Mouse (Mus musculus) intestine, embryonic 14.5 days (tissue): ENCODE data around the gene Atp6v1g2. TPM values are rescaled to one million over a fixed set of nuclear protein-coding genes. Genes with fewer than 3 reads are reported as not detected.

ENCODE experiments used
- ATAC-seq: fragments of 200-750 bp; cut with Nextera tagmentation; replicated peaks from 2 replicates; pipeline ENCODE4 v1.8.0; 2017; ENCODE audit warnings: low read depth, moderate number of reproducible peaks, moderate TSS enrichment, moderate library complexity; ENCODE audit not compliant: low FRiP score, low TSS enrichment
- DNase-seq: peaks from one replicate; pipeline ENCODE4 v3.0.0-alpha.2; 2018; ENCODE audit warnings: low spot score
- H3K27ac ChIP-seq: fragments of 300-500 bp; sonication (generic); 2 replicates; pipeline ENCODE4 v1.5.1; 2014; ENCODE audit warnings: low read depth, mild to moderate bottlenecking, control low read depth
- H3K27me3 ChIP-seq: fragments of 300-500 bp; sonication (generic); replicated peaks from 2 replicates; pipeline ENCODE4 v1.6.1; 2014; ENCODE audit warnings: low read length, control low read depth; ENCODE audit not compliant: control insufficient read depth, insufficient read depth
- H3K36me3 ChIP-seq: fragments of 300-500 bp; sonication (generic); 2 replicates; pipeline ENCODE4 v1.6.1; 2014; ENCODE audit warnings: low read length, control low read depth; ENCODE audit not compliant: control insufficient read depth, insufficient read depth
- H3K4me1 ChIP-seq: fragments of 300-500 bp; sonication (generic); replicated peaks from 2 replicates; pipeline ENCODE4 v1.6.1; 2014; ENCODE audit warnings: low read length, control low read depth, mixed read lengths; ENCODE audit not compliant: control insufficient read depth, insufficient read depth
- H3K4me2 ChIP-seq: fragments of 300-500 bp; sonication (generic); 2 replicates; pipeline ENCODE4 v1.6.1; 2014; ENCODE audit warnings: low read length
- H3K4me3 ChIP-seq: fragments of 300-500 bp; sonication (generic); 2 replicates; pipeline ENCODE4 v1.5.1; 2014; ENCODE audit warnings: low read depth, low read length, control low read depth, mixed read lengths
- H3K9ac ChIP-seq: fragments of 300-500 bp; sonication (generic); 2 replicates; pipeline ENCODE4 v1.6.1; 2014; ENCODE audit warnings: mild to moderate bottlenecking, low read length
- H3K9me3 ChIP-seq: fragments of 300-500 bp; sonication (generic); 2 replicates; pipeline ENCODE4 v1.6.1; 2016; ENCODE audit warnings: low read length, control low read depth; ENCODE audit not compliant: control insufficient read depth
- WGBS: fragments of 180-500 bp; shearing (Covaris S2); extraction: QIAGEN DNeasy Blood & Tissue Kit; methylation state at CpG from one replicate; pipeline ENCODE4 v1.1.7; 2014; 5-methylcytosine and 5-hydroxymethylcytosine counted together
- polyA plus RNA-seq: library from polyadenylated mRNA; unstranded; fragments of >200 nt; fragmentation: Nextera tagmentation; extraction: Ambion mirVana; gene quantifications from 2 replicates; pipeline ENCODE4 v1.2.1, GENCODE M21; 2014

Atp6v1g2 gene
- polyA plus RNA-seq, 1 experiment from 2014 or later = 5.8 TPM

DNA sequence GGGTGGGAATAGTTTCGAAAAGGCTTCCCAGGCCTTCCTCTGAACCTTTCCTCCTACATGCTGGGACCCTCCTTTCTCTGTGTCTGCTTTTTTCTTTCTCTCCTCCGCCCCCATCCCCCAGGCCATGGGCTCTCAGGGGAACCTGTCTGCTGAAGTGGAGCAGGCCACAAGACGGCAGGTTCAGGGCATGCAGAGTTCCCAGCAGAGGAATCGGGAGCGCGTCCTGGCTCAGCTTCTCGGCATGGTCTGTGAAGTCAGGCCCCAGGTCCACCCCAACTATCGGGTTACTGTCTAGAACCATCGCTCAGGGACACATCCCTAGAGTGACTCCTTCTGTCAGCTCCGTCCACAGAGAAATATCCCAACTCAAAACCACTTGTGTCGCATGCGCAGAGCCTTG, 4.0 kb downstream of the Atp6v1g2 start:
- Histone ChIP-seq H3K4me2 (no peak overlapping the region), H3K4me1 (peaks cover 35% of the 10 kb centered on the region), H3K9me3 (no peaks in the 10 kb centered on the region), H3K9ac (no peak overlapping the region), H3K36me3 (no peaks in the 10 kb centered on the region), H3K4me3 (no peak overlapping the region), H3K27ac (no peak overlapping the region), H3K27me3 (no peaks in the 10 kb centered on the region)
- DNase-seq (no peak), ATAC-seq (no peak)
- WGBS = 91% methylated on average over 12 of the region's 12 CpGs

DNA sequence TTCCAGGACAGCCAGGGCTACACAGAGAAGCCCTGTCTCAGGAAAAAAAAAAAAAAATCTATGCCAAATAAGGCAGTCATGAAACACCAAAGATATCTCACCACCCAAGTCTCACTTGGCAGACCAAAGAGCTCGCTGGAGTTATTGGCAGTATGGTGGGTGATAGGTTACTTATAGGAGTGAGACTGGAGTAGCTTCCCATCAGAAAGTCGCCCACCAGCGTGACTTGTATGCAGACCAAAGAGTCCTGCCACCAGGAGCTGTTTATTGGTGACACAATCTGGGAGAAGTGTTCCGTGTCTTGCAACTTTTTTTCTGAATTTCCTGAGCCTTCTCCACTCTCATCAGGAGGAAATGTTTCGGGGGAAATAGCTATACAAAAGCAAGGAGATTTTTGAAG, 6.2 kb downstream of the Atp6v1g2 start:
- no peak overlapping the region for H3K4me2 ChIP-seq
- no peak overlapping the region for H3K9ac ChIP-seq
- no peak overlapping the region for H3K4me3 ChIP-seq
- ATAC-seq = no peak
- peak overlapping the region; percentile 99; the same call in 1 of the 2 replicates for H3K27ac ChIP-seq
- DNase-seq = no peak
- peaks cover 31% of the 10 kb centered on the region for H3K4me1 ChIP-seq
- no peaks in the 10 kb centered on the region for H3K27me3 ChIP-seq
- H3K36me3 ChIP-seq = peaks cover 15% of the 10 kb centered on the region
- WGBS = 77% methylated on average over 5 of the region's 5 CpGs
- no peaks in the 10 kb centered on the region for H3K9me3 ChIP-seq

DNA sequence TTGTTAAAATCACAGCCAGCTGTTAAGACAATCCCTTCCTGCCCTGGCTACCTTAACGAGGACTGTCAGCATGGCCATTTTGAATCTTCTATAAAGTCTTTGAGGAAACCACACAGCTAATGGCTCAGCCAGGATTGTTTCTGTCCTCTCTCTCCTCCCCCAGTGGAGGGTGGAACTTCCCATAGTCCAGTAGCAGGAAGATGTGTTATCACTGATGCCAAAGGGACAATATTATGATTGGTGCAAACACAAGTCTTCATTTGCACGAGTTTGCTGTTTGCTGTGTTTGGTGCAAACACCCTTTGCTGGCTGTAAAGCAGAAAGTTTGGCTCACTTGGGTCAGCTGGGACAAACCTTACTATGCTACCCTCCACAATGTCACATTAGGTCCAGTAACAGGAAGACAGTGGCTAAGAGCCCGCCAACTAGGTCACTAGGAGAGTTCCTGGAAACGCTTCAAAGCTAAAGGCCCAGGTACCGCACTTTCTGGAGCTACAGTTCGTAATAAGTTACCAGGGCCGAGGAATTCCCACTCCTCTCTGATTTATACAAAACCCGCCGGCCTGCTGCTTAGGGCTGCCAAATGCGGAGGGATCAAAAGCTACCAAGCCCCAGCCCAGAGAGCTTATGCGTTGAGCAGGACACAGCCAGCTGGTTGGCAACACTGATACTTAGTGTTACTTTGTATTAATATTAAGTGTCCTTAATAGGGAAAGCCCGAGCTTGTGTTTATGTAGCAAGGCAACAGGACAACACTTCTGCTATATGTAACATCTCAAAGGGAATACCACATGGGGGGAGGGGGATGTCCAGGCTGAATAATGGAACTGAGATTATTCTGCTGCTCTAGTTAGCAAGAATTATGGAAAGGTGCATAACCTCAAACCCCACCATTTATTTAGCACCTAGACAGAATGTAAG, 7.2 kb downstream of the Atp6v1g2 start:
- DNase-seq (no peak), ATAC-seq (peak; percentile 0; the same call in 1 of the 2 replicates)
- H3K27me3 ChIP-seq = no peaks in the 10 kb centered on the region
- peak overlapping the region; percentile 99 for H3K9ac ChIP-seq
- H3K9me3 ChIP-seq = no peaks in the 10 kb centered on the region
- WGBS = 24% methylated on average over 12 of the region's 12 CpGs
- H3K36me3 ChIP-seq = peaks cover 25% of the 10 kb centered on the region
- H3K27ac ChIP-seq = peak overlapping the region; percentile 99
- peaks cover 39% of the 10 kb centered on the region for H3K4me1 ChIP-seq
- H3K4me2 ChIP-seq = peak overlapping the region; percentile 87
- H3K4me3 ChIP-seq = peak overlapping the region; percentile 86

DNA sequence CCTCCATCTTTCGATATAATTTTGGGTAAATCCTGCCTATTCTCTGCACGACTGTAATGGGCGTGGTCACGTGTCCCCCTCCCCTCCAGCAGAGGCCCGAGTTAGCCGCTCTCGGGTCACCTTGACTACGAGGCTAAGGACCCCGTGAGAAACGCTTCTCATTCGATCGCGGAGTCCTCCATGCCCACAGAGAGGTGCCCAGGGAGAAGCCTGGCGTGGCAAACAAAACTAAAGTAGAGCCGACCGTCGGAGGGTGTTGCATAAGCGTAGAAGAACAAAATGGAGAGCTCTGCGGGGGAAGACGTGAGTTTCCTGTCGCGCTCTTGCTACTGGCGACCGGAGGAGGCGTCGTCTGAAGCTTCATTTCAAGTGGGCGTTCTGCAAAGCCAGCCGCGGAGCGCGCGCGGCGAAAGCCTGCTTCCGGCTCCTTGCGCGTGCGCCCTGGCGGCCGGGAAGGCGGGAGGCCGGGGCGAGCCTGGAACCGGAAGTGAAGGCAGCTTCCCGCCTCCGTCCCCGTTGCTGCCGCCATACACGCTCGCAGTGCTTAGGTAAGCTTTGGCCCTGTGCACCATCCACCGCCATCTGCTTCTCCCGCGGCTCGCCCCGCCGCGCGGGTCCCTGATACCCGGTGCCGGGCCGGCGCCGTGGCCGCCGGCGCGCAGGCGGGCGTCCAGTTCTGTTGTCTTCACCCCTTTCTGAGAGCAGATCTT, 8.0 kb downstream of the Atp6v1g2 start, which contains the start of gene Ddx39b:
Ddx39b (plus strand) TSS at position 442 of the 710 bp plus-strand sequence.
- peak within 1 kb of the TSS; percentile 99 for H3K9ac ChIP-seq
- peak within 1 kb of the TSS; percentile 87 for H3K4me2 ChIP-seq
- ATAC-seq (peak; percentile 91), DNase-seq (peak; percentile 99)
- H3K36me3 ChIP-seq = peaks cover 33% of the 10 kb centered on the region
- peaks cover 43% of the 10 kb centered on the region for H3K4me1 ChIP-seq
- H3K27me3 ChIP-seq = no peaks in the 10 kb centered on the region
- H3K4me3 ChIP-seq = peak within 1 kb of the TSS; percentile 86
- under 1% methylated on average over 69 of the region's 69 CpGs for WGBS
- H3K27ac ChIP-seq = peak within 1 kb of the TSS; percentile 99
- H3K9me3 ChIP-seq = no peaks in the 10 kb centered on the region

DNA sequence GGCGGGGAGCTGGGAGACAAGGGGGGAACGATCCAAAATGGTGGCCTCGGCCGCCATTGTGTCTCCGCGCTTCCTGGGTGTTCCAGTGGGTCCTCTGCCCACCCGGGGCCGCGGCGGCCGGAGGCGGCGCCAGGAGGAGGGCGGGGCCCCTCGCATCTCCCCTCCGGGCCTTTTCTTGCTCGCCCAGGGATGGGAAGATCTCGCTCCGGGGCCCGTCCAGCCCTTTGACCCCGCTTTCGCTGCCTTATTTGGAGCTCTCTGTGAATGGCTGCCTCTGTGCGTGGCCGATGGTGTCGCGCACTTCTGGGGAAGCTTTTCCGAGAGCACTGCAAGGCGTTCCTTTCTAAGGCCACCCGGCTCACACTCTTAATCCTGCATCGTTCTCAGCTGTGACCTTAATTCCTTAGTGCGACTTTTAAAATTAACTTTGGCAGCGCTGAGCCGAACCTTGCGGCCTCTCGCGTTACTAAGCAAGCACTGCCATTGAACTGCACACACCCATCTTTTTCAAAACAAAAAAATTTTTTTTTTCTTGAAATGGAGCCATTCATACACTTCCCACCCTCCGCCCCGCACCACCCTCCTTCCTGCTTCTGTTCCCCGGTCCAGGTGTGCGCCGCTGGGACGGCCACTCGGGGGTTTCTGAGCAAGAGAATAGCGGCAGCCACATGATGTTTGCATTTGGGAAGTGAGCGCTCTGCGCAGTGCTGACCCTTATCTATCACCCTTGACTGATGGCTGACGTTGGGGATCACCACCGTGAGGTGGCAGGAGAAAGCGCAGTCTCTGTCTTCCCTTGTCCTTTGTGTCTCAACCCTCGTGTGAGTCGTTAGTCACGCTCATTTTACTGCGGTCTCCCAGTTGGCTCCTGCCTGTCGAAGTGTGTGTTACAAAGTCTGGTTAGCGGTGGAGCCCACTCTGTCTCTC, 8.8 kb downstream of the Atp6v1g2 start:
- H3K27ac ChIP-seq = peak overlapping the region; percentile 99
- no peaks in the 10 kb centered on the region for H3K27me3 ChIP-seq
- peaks cover 41% of the 10 kb centered on the region for H3K36me3 ChIP-seq
- peak overlapping the region; percentile 87 for H3K4me2 ChIP-seq
- H3K4me1 ChIP-seq = peaks cover 41% of the 10 kb centered on the region
- peak overlapping the region; percentile 99 for H3K9ac ChIP-seq
- WGBS = under 1% methylated on average over 55 of the region's 55 CpGs
- no peaks in the 10 kb centered on the region for H3K9me3 ChIP-seq
- peak; percentile 60 for ATAC-seq
- DNase-seq = peak; percentile 96
- H3K4me3 ChIP-seq = peak overlapping the region; percentile 86

DNA sequence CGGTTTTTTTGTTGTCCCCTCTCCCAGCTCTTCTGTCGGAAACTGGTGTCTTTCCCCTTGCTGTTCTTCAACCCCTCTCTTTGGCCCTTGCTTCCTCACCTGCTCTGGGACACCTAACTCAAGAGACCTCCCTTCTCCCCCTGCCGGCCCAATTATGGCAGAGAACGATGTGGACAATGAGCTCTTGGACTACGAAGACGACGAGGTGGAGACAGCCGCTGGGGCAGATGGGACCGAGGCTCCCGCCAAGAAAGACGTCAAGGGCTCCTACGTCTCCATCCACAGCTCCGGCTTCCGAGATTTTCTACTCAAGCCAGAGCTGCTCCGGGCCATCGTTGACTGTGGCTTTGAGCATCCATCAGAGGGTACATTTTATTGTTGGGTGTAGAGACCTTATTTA, 9.6 kb downstream of the Atp6v1g2 start:
- ATAC-seq = no peak
- Histone ChIP-seq H3K36me3 (peaks cover 49% of the 10 kb centered on the region), H3K4me2 (peak overlapping the region; percentile 87), H3K27ac (peak overlapping the region; percentile 99), H3K9ac (peak overlapping the region; percentile 99), H3K4me1 (peaks cover 41% of the 10 kb centered on the region), H3K9me3 (no peaks in the 10 kb centered on the region), H3K27me3 (no peaks in the 10 kb centered on the region), H3K4me3 (peak overlapping the region; percentile 86)
- 4% methylated on average over 16 of the region's 16 CpGs for WGBS
- DNase-seq = peak; percentile 74

DNA sequence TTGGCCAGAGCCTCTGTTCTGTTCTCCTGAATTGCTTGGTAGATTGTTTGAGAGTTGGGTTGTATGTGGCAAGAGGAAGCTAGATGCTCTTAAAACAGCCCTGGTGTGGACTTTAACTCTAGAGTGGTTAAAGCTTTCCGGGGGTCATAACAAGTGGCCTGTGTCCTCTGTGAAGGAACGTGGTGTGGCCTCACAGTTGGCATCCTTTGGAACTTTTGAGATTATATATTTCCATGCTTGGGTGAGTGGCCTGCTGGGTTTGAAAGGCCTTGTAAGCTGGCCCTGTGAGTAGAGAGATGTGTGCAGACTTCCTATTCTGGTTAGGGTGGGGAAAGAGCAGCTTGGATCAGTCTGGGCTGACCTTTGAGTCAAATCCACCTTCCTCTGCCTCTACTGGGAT, 11.5 kb downstream of the Atp6v1g2 start:
- peaks cover 68% of the 10 kb centered on the region for H3K36me3 ChIP-seq
- ATAC-seq (no peak), DNase-seq (no peak)
- H3K27me3 ChIP-seq = no peaks in the 10 kb centered on the region
- peaks cover 41% of the 10 kb centered on the region for H3K4me1 ChIP-seq
- H3K9me3 ChIP-seq = no peaks in the 10 kb centered on the region
- no peak overlapping the region for H3K27ac ChIP-seq
- 78% methylated on average over 2 of the region's 2 CpGs for WGBS
- H3K4me3 ChIP-seq = peak overlapping the region; percentile 86; the same call in 1 of the 2 replicates
- peak overlapping the region; percentile 99; the same call in 1 of the 2 replicates for H3K9ac ChIP-seq
- H3K4me2 ChIP-seq = peak overlapping the region; percentile 87
